ENCODE assay signal across 32 mouse cellular contexts in the genomic region with DNA sequence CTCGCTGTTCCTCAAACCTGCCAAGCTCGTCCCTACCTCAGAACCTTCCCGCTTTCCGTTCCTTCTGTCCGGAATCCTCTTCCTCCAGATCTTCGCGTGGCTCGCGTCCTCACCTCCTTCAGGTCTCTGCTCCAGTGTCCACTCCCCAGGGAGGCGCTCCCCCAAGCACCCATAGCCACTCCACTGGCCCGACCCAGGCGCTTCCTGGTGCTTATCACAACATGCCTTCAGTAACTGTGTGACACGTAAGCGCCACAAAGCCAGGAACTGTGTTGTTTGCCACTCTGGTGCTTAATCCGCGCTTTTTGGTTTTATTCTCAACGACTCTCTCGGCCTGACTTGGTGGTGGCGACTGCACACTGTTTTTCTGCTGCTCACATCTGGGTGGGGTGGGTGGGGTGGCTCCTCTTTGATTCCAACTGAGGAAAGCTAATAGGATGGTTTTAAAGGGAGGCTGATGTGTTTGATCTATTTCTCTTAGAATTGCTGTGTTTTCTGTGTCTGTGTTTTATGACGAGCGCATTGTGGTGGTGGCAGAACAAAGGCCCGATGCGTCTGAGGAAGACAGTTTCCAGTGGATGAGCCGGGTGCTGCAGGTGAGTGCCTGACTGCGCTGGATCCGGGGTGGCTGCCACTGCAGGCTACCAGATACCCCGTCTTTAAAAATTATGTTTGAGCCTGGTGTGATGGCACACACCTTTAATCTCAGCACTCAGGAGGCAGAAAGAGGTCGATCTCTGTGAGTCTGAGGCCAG. TPM values are rescaled to one million over a fixed set of nuclear protein-coding genes. Genes with fewer than 3 reads are reported as not detected.
DNase-seq lines count a peak whose midpoint lies in the region; ATAC-seq and TF ChIP-seq lines count a peak whose summit lies in the region.
"Had no signal": no experiment of that assay in that cellular context is flagged by ENCODE, and none has a peak within 500 bp of the region (broad histone marks: within the 10 kb centered on the region; RNA-seq: fewer than 3 reads in every experiment).

No protein-coding gene starts in this region.

- no peak for DNase-seq in cerebellum, adult 2 months
- DNase-seq in cerebellum, postnatal 25 days: no peak
- DNase-seq in thymus, adult 2 months: no peak
- DNase-seq in thymus, postnatal 0 days (ENCODE audit: low spot score): no peak
- peak; percentile 48 for DNase-seq in induced T-regulatory cell, adult 2 months (ENCODE audit: low read depth)
- peak; percentile 62 for DNase-seq in stomach, postnatal 0 days (ENCODE audit: low spot score)
- DNase-seq in right cerebral cortex, adult 2 months (ENCODE audit: low spot score in 2 of 2): no peak
- DNase-seq in adrenal gland, postnatal 10 days: no peak
- DNase-seq: adrenal gland, adult 2 months; cerebellum, adult 8-10 months; cerebellum, postnatal 36 days; embryo, embryonic 11 days; heart, adult 2 months; heart, postnatal 14 days; kidney, adult 9 months; kidney, postnatal 10 days; layer of hippocampus, adult 9-11 months; lung, embryonic 14.5 days; lung, postnatal 14 days had no signal

- TF ChIP-seq CTCF in cerebellum, adult 2 months (IDR thresholded peaks at IDR 0.05; ENCODE audit: borderline replicate concordance, insufficient read depth, low read depth, low read length): no peak
- 0 out of 2 replicates have a peak, but pooled peaks have one; percentile 23 for TF ChIP-seq CTCF in thymus, adult 2 months (IDR thresholded peaks at IDR 0.05; ENCODE audit: borderline replicate concordance, control insufficient read depth, extremely low read depth, insufficient read depth, low read length, poor library complexity)
- TF ChIP-seq CTCF in stomach, postnatal 0 days (IDR thresholded peaks at IDR 0.05; ENCODE audit: low read depth): no peak

- no peak overlapping the region for H3K4me2 ChIP-seq in stomach, postnatal 0 days (replicated peaks; ENCODE audit: low read depth)
- H3K4me2 ChIP-seq: embryonic facial prominence, embryonic 12.5 days; forebrain, embryonic 15.5 days; hindbrain, embryonic 15.5 days; limb, embryonic 12.5 days; liver, embryonic 15.5 days; lung, embryonic 14.5 days; midbrain, embryonic 15.5 days; neural tube, embryonic 12.5 days; stomach, embryonic 15.5 days had no signal

- H3K4me1 ChIP-seq in cerebellum, adult 2 months (ENCODE audit: control insufficient read depth, insufficient read depth, low read length): peaks cover 45% of the 10 kb centered on the region
- H3K4me1 ChIP-seq in thymus, adult 2 months (replicated peaks; ENCODE audit: control insufficient read depth, insufficient read depth, low read length): peaks cover 30% of the 10 kb centered on the region
- H3K4me1 ChIP-seq in stomach, postnatal 0 days (replicated peaks; ENCODE audit: control insufficient read depth, insufficient read depth): no peaks in the 10 kb centered on the region
- H3K4me1 ChIP-seq: embryonic facial prominence, embryonic 12.5 days; forebrain, embryonic 10.5 days; forebrain, embryonic 15.5 days; hindbrain, embryonic 10.5 days; hindbrain, embryonic 15.5 days; limb, embryonic 12.5 days; midbrain, embryonic 15.5 days; neural tube, embryonic 12.5 days; stomach, embryonic 15.5 days had no signal

- no peaks in the 10 kb centered on the region for H3K27me3 ChIP-seq in cerebellum, adult 2 months (ENCODE audit: control insufficient read depth, insufficient read depth, low read length)
- H3K27me3 ChIP-seq in thymus, adult 2 months (ENCODE audit: control insufficient read depth, insufficient read depth, low read length): no peaks in the 10 kb centered on the region
- no peaks in the 10 kb centered on the region for H3K27me3 ChIP-seq in stomach, postnatal 0 days (ENCODE audit: control insufficient read depth, insufficient read depth, low read length)
- H3K27me3 ChIP-seq: CH12.LX; embryonic facial prominence, embryonic 12.5 days; forebrain, embryonic 15.5 days; hindbrain, embryonic 15.5 days; limb, embryonic 12.5 days; liver, embryonic 15.5 days; midbrain, embryonic 15.5 days; neural tube, embryonic 12.5 days; stomach, embryonic 15.5 days had no signal

- H3K4me3 ChIP-seq in cerebellum, adult 2 months (replicated peaks; ENCODE audit: insufficient read depth, low read depth, low read length): no peak overlapping the region
- H3K4me3 ChIP-seq in thymus, adult 2 months (ENCODE audit: control insufficient read depth, insufficient read depth, low read length): no peak overlapping the region
- H3K4me3 ChIP-seq in stomach, postnatal 0 days (ENCODE audit: low read depth, low read length): no peak overlapping the region
- H3K4me3 ChIP-seq: embryonic facial prominence, embryonic 12.5 days; forebrain, embryonic 10.5 days; forebrain, embryonic 15.5 days; heart, adult 2 months; hindbrain, embryonic 10.5 days; hindbrain, embryonic 15.5 days; left cerebral cortex, adult 2 months; limb, embryonic 12.5 days; liver, embryonic 15.5 days; midbrain, embryonic 15.5 days; neural tube, embryonic 12.5 days; stomach, embryonic 15.5 days had no signal

- H3K9me3 ChIP-seq in stomach, postnatal 0 days (ENCODE audit: control insufficient read depth, low read length): no peaks in the 10 kb centered on the region
- H3K9me3 ChIP-seq: embryonic facial prominence, embryonic 12.5 days; forebrain, embryonic 10.5 days; forebrain, embryonic 15.5 days; G1E; hindbrain, embryonic 10.5 days; hindbrain, embryonic 15.5 days; limb, embryonic 12.5 days; liver, embryonic 15.5 days; midbrain, embryonic 15.5 days; neural tube, embryonic 12.5 days; stomach, embryonic 15.5 days had no signal

- TF ChIP-seq EP300 in stomach, postnatal 0 days (optimal IDR thresholded peaks at IDR 0.05): no peak

- peak overlapping the region; percentile 51 for H3K27ac ChIP-seq in cerebellum, adult 2 months (ENCODE audit: insufficient read depth, low read length)
- peak overlapping the region; percentile 14; the same call in 1 of the 2 replicates for H3K27ac ChIP-seq in thymus, adult 2 months (ENCODE audit: control insufficient read depth, insufficient read depth, low read length)
- H3K27ac ChIP-seq in stomach, postnatal 0 days (replicated peaks): peak overlapping the region; percentile 70; the same call in 1 of the 2 replicates
- H3K27ac ChIP-seq: embryonic facial prominence, embryonic 12.5 days; forebrain, embryonic 10.5 days; forebrain, embryonic 15.5 days; heart, adult 2 months; hindbrain, embryonic 10.5 days; hindbrain, embryonic 15.5 days; left cerebral cortex, adult 2 months; limb, embryonic 12.5 days; liver, embryonic 15.5 days; midbrain, embryonic 15.5 days; neural tube, embryonic 12.5 days; stomach, embryonic 15.5 days had no signal

- peaks cover 13% of the 10 kb centered on the region for H3K36me3 ChIP-seq in thymus, adult 2 months (ENCODE audit: control insufficient read depth, insufficient read depth, low read length)
- peaks cover 15% of the 10 kb centered on the region; the same call in 1 of the 2 replicates for H3K36me3 ChIP-seq in stomach, postnatal 0 days (ENCODE audit: control insufficient read depth, insufficient read depth, low read length)

- peak; percentile 59; the same call in 1 of the 2 replicates for ATAC-seq in stomach, postnatal 0 days (ENCODE audit: low FRiP score, low TSS enrichment)
- ATAC-seq: forebrain, embryonic 15.5 days; midbrain, embryonic 15.5 days had no signal

- WGBS in cerebellum, adult 2 months: 91% methylated on average over 28 of the region's 28 CpGs
- WGBS in thymus, adult 2 months: 60% methylated on average over 28 of the region's 28 CpGs
- 84% methylated on average over 28 of the region's 28 CpGs for WGBS in stomach, postnatal 0 days

- H3K9ac ChIP-seq in stomach, postnatal 0 days (ENCODE audit: low read length): no peak overlapping the region
- H3K9ac ChIP-seq: embryonic facial prominence, embryonic 12.5 days; forebrain, embryonic 15.5 days; hindbrain, embryonic 15.5 days; limb, embryonic 12.5 days; liver, embryonic 15.5 days; lung, embryonic 14.5 days; midbrain, embryonic 15.5 days; neural tube, embryonic 12.5 days; stomach, embryonic 15.5 days had no signal

- TF ChIP-seq POLR2A in cerebellum, adult 2 months (IDR thresholded peaks at IDR 0.05; ENCODE audit: borderline replicate concordance, insufficient read depth, low read length): no peak
- no peak for TF ChIP-seq POLR2A in thymus, adult 2 months (IDR thresholded peaks at IDR 0.05; ENCODE audit: control insufficient read depth, extremely low read depth, insufficient read depth, low read length, poor library complexity)

RNA-seq across cellular contexts. Expression of a gene that starts 44.9 kb away (rescaled TPM):
- polyA plus RNA-seq in cerebellum, adult 2 months (2012; rRNA removed): 16.8 and 18.4 TPM in 2 replicates
- 86.4 and 110 TPM in 2 replicates for polyA plus RNA-seq in thymus, adult 2 months (2012; rRNA removed)
- 47.5 and 66.9 TPM in 2 replicates for polyA plus RNA-seq in thymus, postnatal 0 days (2015; fragmentation: Nextera tagmentation; extraction: Ambion mirVana)
- 27.3 and 27.7 TPM in 2 replicates for polyA plus RNA-seq in stomach, postnatal 0 days (2015; fragmentation: Nextera tagmentation; extraction: Ambion mirVana)
- 10 to 100 TPM; 49.6 to 56.3 TPM for total RNA-seq in adrenal gland, postnatal 10 days (2021)

Comparison
In these comparisons a context has a peak if more than half of its experiments do, and no peak if none do; other contexts are left out.
1. DNase-seq: peak in induced T-regulatory cell, adult 2 months (single experiment) and stomach, postnatal 0 days (single experiment); none in cerebellum, adult 2 months (0 of 2), cerebellum, postnatal 25 days (0 of 2), thymus, adult 2 months (single experiment), thymus, postnatal 0 days (single experiment), right cerebral cortex, adult 2 months (0 of 2) and adrenal gland, postnatal 10 days (single experiment).
2. H3K27ac ChIP-seq: peak in every context shown above with its lines; median percentile 70 in stomach, postnatal 0 days; 51 in cerebellum, adult 2 months; 14 in thymus, adult 2 months.